Mouse (Mus musculus) thymus, adult 2 months (tissue): Measurements from ENCODE around the gene Lsm8.

Source experiments
- CTCF ChIP-seq: fragments of 200-500 bp; IDR thresholded peaks from 2 replicates; pipeline ENCODE4 v1.5.1; 2012; ENCODE audit warnings: mild to moderate bottlenecking, control low read depth, low read length, moderate library complexity, borderline replicate concordance; ENCODE audit not compliant: control insufficient read depth, poor library complexity, insufficient read depth; ENCODE audit errors: extremely low read depth
- POLR2A ChIP-seq: fragments of 200-500 bp; IDR thresholded peaks from 2 replicates; pipeline ENCODE4 v1.6.1; 2012; ENCODE audit warnings: mild to moderate bottlenecking, low read length, control low read depth, moderate library complexity; ENCODE audit not compliant: control insufficient read depth, poor library complexity, insufficient read depth; ENCODE audit errors: extremely low read depth

GRCm38 (mm10) chr6:18856487-18857078 lies 8.2 kb downstream of the Lsm8 start:
- TF ChIP-seq CTCF (no peak), POLR2A (no peak)
